Mouse (Mus musculus) limb, embryonic 14.5 days (tissue): ENCODE results near the gene Bst1. TPM values are rescaled to one million over a fixed set of nuclear protein-coding genes. Genes with fewer than 3 reads are reported as not detected.
A peak's percentile ranks its signal among the peaks of the same experiment; 100 is the strongest.

ENCODE experiments used
- ATAC-seq: fragments of 200-750 bp; cut with Nextera tagmentation; 2 replicates; pipeline ENCODE4 v1.8.0; 2017; ENCODE audit warnings: low read depth, moderate number of reproducible peaks, moderate TSS enrichment; ENCODE audit not compliant: low FRiP score
- DNase-seq: peaks from one replicate; pipeline ENCODE4 v3.0.0-alpha.2; 2015; ENCODE audit warnings: low spot score
- H3K27ac ChIP-seq: fragments of 300-500 bp; sonication (generic); replicated peaks from 2 replicates; pipeline ENCODE4 v1.5.1; 2014; ENCODE audit warnings: low read depth, mild to moderate bottlenecking, low read length, moderate library complexity, mixed read lengths
- H3K27me3 ChIP-seq: fragments of 300-500 bp; sonication (generic); 2 replicates; pipeline ENCODE4 v1.6.1; 2014; ENCODE audit warnings: low read length, mixed read lengths; ENCODE audit not compliant: control insufficient read depth, insufficient read depth
- H3K36me3 ChIP-seq: fragments of 300-500 bp; sonication (generic); 2 replicates; pipeline ENCODE4 v1.6.1; 2014; ENCODE audit warnings: mild to moderate bottlenecking, low read length, moderate library complexity, mixed read lengths; ENCODE audit not compliant: control insufficient read depth, insufficient read depth
- H3K4me1 ChIP-seq: fragments of 300-500 bp; sonication (generic); 2 replicates; pipeline ENCODE4 v1.6.1; 2014; ENCODE audit warnings: antibody characterized with exemption, low read length, mixed read lengths; ENCODE audit not compliant: control insufficient read depth, insufficient read depth
- H3K4me2 ChIP-seq: fragments of 300-500 bp; sonication (generic); replicated peaks from 2 replicates; pipeline ENCODE4 v1.6.1; 2014; ENCODE audit warnings: low read depth, mild to moderate bottlenecking, low read length, moderate library complexity; ENCODE audit not compliant: severe bottlenecking
- H3K4me3 ChIP-seq: fragments of 300-500 bp; sonication (generic); replicated peaks from 2 replicates; pipeline ENCODE4 v1.5.1; 2014; ENCODE audit warnings: low read length
- H3K9ac ChIP-seq: fragments of 300-500 bp; sonication (generic); 2 replicates; pipeline ENCODE4 v1.6.1; 2014; ENCODE audit warnings: mild to moderate bottlenecking, low read depth, low read length, moderate library complexity; ENCODE audit not compliant: severe bottlenecking
- H3K9me3 ChIP-seq: fragments of 300-500 bp; sonication (generic); 2 replicates; pipeline ENCODE4 v1.6.1; 2016; ENCODE audit warnings: low read length; ENCODE audit not compliant: control insufficient read depth
- POLR2A ChIP-seq: fragments of 200-500 bp; IDR thresholded peaks from 2 replicates; pipeline ENCODE4 v1.8.0; 2012; ENCODE audit warnings: inconsistent platforms, mild to moderate bottlenecking, moderate library complexity, borderline replicate concordance; ENCODE audit not compliant: insufficient read depth, insufficient read length; ENCODE audit errors: extremely low read depth
- WGBS: fragments of 180-500 bp; shearing (Covaris S2); extraction: QIAGEN DNeasy Blood & Tissue Kit; methylation state at CpG from one replicate; pipeline ENCODE4 v1.1.7; 2014; 5-methylcytosine and 5-hydroxymethylcytosine counted together
- polyA plus RNA-seq, 2 experiments: library from polyadenylated mRNA; depleted of rRNA in 1 of 2; stranded (reverse) in 1 of 2; unstranded in 1 of 2; fragments of >200 nt; fragmentation: Nextera tagmentation in 1 of 2; extraction: Ambion mirVana in 1 of 2; gene quantifications; 2 replicates each; pipeline versions ENCODE4 v1.2.1 to v1.2.3; 2012 to 2014

The Bst1 gene
- polyA plus RNA-seq, 2 experiments, result 0.16 TPM; not detected in 1

DNA sequence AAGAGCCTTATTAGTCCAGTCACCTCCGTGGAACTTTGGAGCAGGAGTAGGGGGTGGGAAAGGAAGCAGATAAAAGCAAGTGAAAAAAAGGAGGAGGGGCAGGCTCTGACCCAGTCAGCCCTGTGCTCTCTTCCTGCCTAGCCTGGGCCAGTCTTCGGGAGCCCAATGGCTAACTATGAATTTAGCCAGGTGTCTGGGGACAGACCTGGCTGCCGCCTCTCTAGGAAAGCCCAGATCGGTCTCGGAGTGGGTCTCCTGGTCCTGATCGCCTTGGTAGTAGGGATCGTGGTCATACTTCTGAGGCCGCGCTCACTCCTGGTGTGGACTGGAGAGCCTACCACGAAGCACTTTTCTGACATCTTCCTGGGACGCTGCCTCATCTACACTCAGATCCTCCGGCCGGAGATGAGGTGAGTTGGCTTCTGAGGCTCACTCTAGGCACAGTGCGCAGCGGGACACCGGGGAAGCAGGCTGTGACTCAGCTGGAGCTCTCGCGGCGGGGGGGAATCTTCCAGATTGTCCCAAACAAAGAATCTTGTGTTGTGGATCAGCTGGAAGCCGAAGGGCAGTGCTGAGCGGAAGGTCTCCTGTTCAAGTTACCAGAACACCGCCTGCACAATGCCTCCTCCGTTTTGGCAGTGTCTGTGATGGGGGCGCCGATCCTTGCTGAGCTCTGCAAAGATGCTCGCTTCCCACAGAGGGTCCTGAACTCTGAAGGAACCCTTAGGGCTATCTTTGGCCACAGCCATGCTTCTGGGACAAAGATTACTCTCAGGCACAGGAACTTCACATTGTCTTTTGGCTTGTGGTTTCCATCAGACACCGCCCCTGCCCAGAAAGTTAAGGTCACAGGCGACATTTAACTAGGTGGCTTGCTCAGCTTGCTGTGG, 50.3 kb downstream of the Bst1 start:
- no peak for TF ChIP-seq POLR2A
- peaks cover 11% of the 10 kb centered on the region; the same call in 1 of the 2 replicates for H3K4me1 ChIP-seq
- H3K4me2 ChIP-seq, result peak overlapping the region; percentile 75
- no peak overlapping the region for H3K27ac ChIP-seq
- peak overlapping the region; percentile 41 for H3K4me3 ChIP-seq
- ATAC-seq, result peak; percentile 50
- WGBS, result 3% methylated on average over 28 of the region's 28 CpGs
- peak overlapping the region; percentile 61 for H3K9ac ChIP-seq
- no peaks in the 10 kb centered on the region for H3K27me3 ChIP-seq
- H3K9me3 ChIP-seq, result no peaks in the 10 kb centered on the region
- no peak for DNase-seq
- no peaks in the 10 kb centered on the region for H3K36me3 ChIP-seq

DNA sequence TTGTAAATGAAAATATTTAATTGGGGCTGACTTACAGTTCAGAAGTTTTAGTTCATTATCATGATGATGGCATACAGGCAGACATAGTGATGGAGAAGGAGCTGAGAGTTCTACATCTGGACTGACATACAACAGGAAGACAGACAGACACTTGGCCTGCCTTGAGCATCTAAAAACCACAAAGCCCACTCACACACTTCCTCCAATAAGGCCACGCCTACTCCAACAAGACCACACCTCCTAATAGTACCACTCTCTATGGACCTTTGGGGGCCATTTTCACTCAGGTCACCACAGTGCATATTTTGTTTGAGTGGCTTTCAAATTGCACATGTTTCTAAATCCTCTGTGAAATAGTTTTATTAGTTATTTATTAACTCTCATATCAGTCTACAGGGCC, 53.2 kb downstream of the Bst1 start:
- Histone ChIP-seq H3K27me3 (no peaks in the 10 kb centered on the region), H3K4me2 (no peak overlapping the region), H3K4me1 (peaks cover 11% of the 10 kb centered on the region; the same call in 1 of the 2 replicates), H3K9ac (no peak overlapping the region), H3K4me3 (no peak overlapping the region), H3K9me3 (no peaks in the 10 kb centered on the region), H3K27ac (no peak overlapping the region), H3K36me3 (no peaks in the 10 kb centered on the region)
- no peak for ATAC-seq
- TF ChIP-seq POLR2A, result no peak
- no peak for DNase-seq
- WGBS, result 85% methylated on average over 1 of the region's 1 CpGs

DNA sequence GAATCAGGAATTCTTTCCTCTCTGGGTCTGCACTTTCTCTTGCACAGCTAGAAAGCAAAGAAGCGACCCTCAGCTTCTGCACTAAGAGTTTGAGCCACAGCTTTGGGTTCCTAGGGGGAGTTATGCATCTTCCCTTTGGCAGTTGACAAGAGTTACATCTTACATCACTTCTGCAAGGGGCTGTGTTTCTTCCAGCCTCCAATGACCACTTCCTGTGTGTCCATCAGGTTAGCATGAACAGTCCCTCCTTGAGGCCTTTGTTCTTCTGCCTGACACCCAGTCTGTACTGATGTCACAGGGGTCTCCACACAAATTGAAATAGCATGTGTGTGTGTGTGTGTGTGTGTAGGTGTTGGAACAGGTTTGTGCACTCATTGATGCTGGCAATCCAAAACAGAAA, 54.0 kb downstream of the Bst1 start:
- ATAC-seq, result no peak
- WGBS, result 65% methylated on average over 1 of the region's 1 CpGs

DNA sequence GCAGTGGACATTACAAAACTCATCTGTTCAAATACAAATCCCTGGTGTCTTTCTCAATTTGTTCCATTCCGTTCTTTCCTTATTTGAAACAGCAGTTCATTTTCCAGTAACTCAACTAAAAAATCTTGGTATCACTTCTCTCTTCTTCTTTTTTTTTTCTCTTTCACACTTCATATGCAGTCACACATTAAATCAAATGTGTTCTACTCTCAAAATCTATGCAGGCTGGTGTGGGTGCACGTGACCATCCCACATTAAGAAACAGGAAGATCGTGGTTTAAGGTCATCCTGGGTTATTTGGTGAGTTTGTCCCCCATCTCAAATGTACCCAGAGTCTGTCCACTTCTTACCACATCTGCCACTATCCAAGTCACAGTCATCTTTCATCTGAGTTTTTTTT, 63.3 kb downstream of the Bst1 start:
- WGBS, result 88% methylated on average over 3 of the region's 3 CpGs
- no peak overlapping the region for H3K4me3 ChIP-seq
- H3K27me3 ChIP-seq, result no peaks in the 10 kb centered on the region
- DNase-seq (no peak), ATAC-seq (no peak)
- peaks cover 6% of the 10 kb centered on the region for H3K4me1 ChIP-seq
- H3K36me3 ChIP-seq, result no peaks in the 10 kb centered on the region
- no peak overlapping the region for H3K9ac ChIP-seq
- no peak overlapping the region for H3K4me2 ChIP-seq
- H3K9me3 ChIP-seq, result no peaks in the 10 kb centered on the region
- no peak overlapping the region for H3K27ac ChIP-seq
- TF ChIP-seq POLR2A, result no peak

More for the DNA sequence above, 54.0 kb downstream of the Bst1 start:
- Histone ChIP-seq H3K36me3 (no peaks in the 10 kb centered on the region), H3K9ac (no peak overlapping the region), H3K9me3 (no peaks in the 10 kb centered on the region), H3K4me1 (peaks cover 11% of the 10 kb centered on the region; the same call in 1 of the 2 replicates), H3K27ac (no peak overlapping the region), H3K27me3 (no peaks in the 10 kb centered on the region), H3K4me3 (no peak overlapping the region), H3K4me2 (no peak overlapping the region)
- DNase-seq, result no peak
- TF ChIP-seq POLR2A, result no peak

DNA sequence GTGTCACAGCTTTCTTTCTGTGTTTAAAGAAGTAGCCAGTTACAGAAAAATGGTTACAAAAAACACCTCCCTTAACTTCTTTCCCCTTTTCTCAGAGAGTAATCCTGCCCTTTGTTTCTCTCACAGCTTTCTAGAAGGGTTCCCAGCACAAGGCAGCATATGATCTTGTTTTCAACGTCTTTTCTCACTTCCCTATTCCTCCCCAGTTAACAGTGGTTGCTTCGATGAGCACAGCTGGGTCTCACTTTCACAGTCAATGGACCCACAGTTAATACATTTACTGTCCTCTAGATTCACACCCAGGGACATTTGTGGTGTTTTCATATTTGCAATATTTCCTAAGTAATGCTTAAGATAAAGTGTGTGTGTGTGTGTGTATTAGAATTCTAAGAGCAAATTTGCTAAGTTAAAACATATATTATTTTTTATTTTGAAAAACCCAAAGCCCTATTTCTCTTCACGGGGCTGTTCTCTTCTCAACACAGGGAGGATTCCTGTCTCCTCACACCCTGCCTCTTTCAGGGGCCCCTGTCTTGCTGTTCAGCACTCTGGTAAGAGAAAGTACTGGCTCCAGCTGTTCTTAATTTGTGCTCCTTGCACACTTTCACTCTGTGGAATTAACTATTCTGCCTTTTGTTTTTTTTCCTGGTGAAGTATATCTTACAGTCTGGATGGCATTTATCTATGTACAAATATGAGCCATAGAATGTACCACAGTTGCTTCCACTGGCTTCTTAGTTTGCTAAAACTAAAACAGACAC, 66.6 kb downstream of the Bst1 start:
- H3K4me3 ChIP-seq, result no peak overlapping the region
- 15% methylated on average over 3 of the region's 3 CpGs for WGBS
- no peak overlapping the region for H3K27ac ChIP-seq
- H3K4me2 ChIP-seq, result no peak overlapping the region
- H3K4me1 ChIP-seq, result peaks cover 6% of the 10 kb centered on the region
- H3K27me3 ChIP-seq, result no peaks in the 10 kb centered on the region
- ATAC-seq, result no peak
- no peak for TF ChIP-seq POLR2A
- no peaks in the 10 kb centered on the region for H3K9me3 ChIP-seq
- no peaks in the 10 kb centered on the region for H3K36me3 ChIP-seq
- no peak overlapping the region for H3K9ac ChIP-seq
- no peak for DNase-seq
